Mouse (Mus musculus) lung, postnatal 0 days (tissue): ENCODE data around the gene Rbm28. TPM values are rescaled to one million over a fixed set of nuclear protein-coding genes. Genes with fewer than 3 reads are reported as not detected.

Experiments
- ATAC-seq: fragments of 200-750 bp; cut with Nextera tagmentation; 2 replicates; pipeline ENCODE4 v1.8.0; 2017; ENCODE audit warnings: moderate library complexity
- DNase-seq: peaks from one replicate; pipeline ENCODE4 v3.0.0-alpha.2; 2016; ENCODE audit warnings: low spot score
- H3K27ac ChIP-seq: fragments of 300-500 bp; sonication (generic); 2 replicates; pipeline ENCODE4 v1.5.1; 2014; ENCODE audit warnings: antibody characterized with exemption, mild to moderate bottlenecking, low read length, mixed read lengths
- H3K27me3 ChIP-seq: fragments of 300-500 bp; sonication (generic); replicated peaks from 2 replicates; pipeline ENCODE4 v1.6.1; 2014; ENCODE audit warnings: low read length, mixed read lengths; ENCODE audit not compliant: insufficient read depth
- H3K36me3 ChIP-seq: fragments of 300-500 bp; sonication (generic); 2 replicates; pipeline ENCODE4 v1.6.1; 2014; ENCODE audit warnings: low read length, mixed read lengths; ENCODE audit not compliant: insufficient read depth
- H3K4me1 ChIP-seq: fragments of 300-500 bp; sonication (generic); 2 replicates; pipeline ENCODE4 v1.6.1; 2014; ENCODE audit warnings: antibody characterized with exemption, low read depth, low read length, mixed read lengths; ENCODE audit not compliant: insufficient read depth
- H3K4me2 ChIP-seq: fragments of 300-500 bp; sonication (generic); replicated peaks from 2 replicates; pipeline ENCODE4 v1.6.1; 2014; ENCODE audit warnings: low read depth, mild to moderate bottlenecking, low read length, moderate library complexity, mixed read lengths
- H3K4me3 ChIP-seq: fragments of 300-500 bp; sonication (generic); 2 replicates; pipeline ENCODE4 v1.5.1; 2014; ENCODE audit warnings: low read depth, low read length
- H3K9ac ChIP-seq: fragments of 300-500 bp; sonication (generic); replicated peaks from 2 replicates; pipeline ENCODE4 v1.6.1; 2014; ENCODE audit warnings: low read depth, mild to moderate bottlenecking
- H3K9me3 ChIP-seq: fragments of 300-500 bp; sonication (generic); 2 replicates; pipeline ENCODE4 v1.6.1; 2016; ENCODE audit warnings: low read length, mixed read lengths
- CTCF ChIP-seq: IDR thresholded peaks from 2 replicates; pipeline ENCODE4 v1.5.1; 2016; ENCODE audit warnings: antibody characterized with exemption, mild to moderate bottlenecking
- EP300 ChIP-seq: IDR thresholded peaks from 2 replicates; pipeline ENCODE4 v1.6.1; 2016; ENCODE audit warnings: antibody characterized with exemption, mild to moderate bottlenecking, control low read depth
- WGBS: fragments of 180-500 bp; shearing (Covaris S2); extraction: QIAGEN DNeasy Blood & Tissue Kit; methylation state at CpG from one replicate; pipeline ENCODE4 v1.1.7; 2014; 5-methylcytosine and 5-hydroxymethylcytosine counted together
- microRNA-seq: library from miRNA; unstranded; fragments of <30 nt; microRNA quantifications from one replicate; pipeline ENCODE4, GENCODE M21; 2016
- polyA plus RNA-seq: library from polyadenylated mRNA; unstranded; fragments of >200 nt; fragmentation: Nextera tagmentation; extraction: Ambion mirVana; gene quantifications from 2 replicates; pipeline ENCODE4 v1.2.1, GENCODE M21; 2015

Rbm28 gene
- polyA plus RNA-seq, 1 experiment from 2014 or later: 19.1 TPM

DNA sequence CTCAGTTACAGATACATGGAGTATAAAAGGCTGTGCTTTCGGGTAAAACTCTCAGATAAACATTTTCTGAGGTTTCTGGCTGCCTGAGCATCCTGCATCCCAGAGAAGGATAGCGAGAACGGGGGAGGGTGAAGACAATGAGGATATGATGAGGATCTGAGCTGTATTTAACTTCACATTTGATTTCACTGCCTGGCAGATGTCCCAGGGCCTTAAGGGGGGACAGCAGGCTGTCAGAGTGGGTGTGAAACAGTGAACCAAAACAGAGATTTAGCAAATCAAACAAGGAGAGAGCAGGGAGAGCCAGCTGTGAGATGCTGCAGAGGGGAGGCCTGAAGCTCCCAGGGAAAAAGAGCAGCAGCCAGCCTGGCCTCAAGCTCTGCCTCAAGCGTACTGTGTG is 85.5 kb downstream of the Rbm28 start:
- Histone ChIP-seq H3K4me1 (no peaks in the 10 kb centered on the region), H3K9me3 (no peaks in the 10 kb centered on the region), H3K4me3 (no peak overlapping the region), H3K27ac (no peak overlapping the region), H3K4me2 (no peak overlapping the region), H3K27me3 (no peaks in the 10 kb centered on the region), H3K9ac (no peak overlapping the region), H3K36me3 (no peaks in the 10 kb centered on the region)
- no peak for ATAC-seq
- no peak for TF ChIP-seq CTCF
- no peak for TF ChIP-seq EP300
- WGBS: 40% methylated on average over 4 of the region's 4 CpGs
- DNase-seq: no peak

DNA sequence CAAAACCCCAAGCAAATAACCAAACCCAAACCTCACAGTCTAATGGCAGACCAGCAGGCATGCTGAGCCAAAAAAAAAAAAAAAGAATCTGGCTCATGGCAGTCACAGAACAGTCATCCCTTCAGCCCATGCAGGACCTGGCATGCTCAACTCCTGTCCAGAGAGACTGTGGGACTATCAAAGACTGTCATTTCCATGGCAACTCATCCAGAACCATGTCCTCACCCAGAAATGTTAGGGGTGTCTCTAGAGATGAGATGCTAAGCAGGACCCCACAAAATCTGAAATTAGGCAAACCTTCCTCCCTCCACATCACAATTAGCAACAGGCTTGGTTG is 90.7 kb downstream of the Rbm28 start:
- Histone ChIP-seq H3K36me3 (no peaks in the 10 kb centered on the region), H3K4me1 (no peaks in the 10 kb centered on the region), H3K4me2 (no peak overlapping the region), H3K4me3 (no peak overlapping the region), H3K9me3 (no peaks in the 10 kb centered on the region), H3K27me3 (no peaks in the 10 kb centered on the region), H3K9ac (no peak overlapping the region), H3K27ac (no peak overlapping the region)
- no peak for TF ChIP-seq CTCF
- no peak for TF ChIP-seq EP300
- ATAC-seq: no peak
- no peak for DNase-seq

Small RNA genes lying within 50 kb of the gene (microRNA-seq; reads per million reads assigned to microRNA genes)
- not detected for gene Gm24303

Other genes starting within 250 kb of the Rbm28 start
- gene Lep, start 104.8 kb downstream of the Rbm28 start, polyA plus RNA-seq: not detected in 2 replicates
- gene Prrt4, start 14.6 kb upstream of the Rbm28 start, polyA plus RNA-seq: 2.0 and 2.5 TPM in 2 replicates
- gene Impdh1, start 51.4 kb upstream of the Rbm28 start, polyA plus RNA-seq: 93.8 and 106 TPM in 2 replicates
- gene Hilpda, start 107.5 kb upstream of the Rbm28 start, polyA plus RNA-seq: 126 and 150 TPM in 2 replicates
- gene Fam71f2, start 114.6 kb upstream of the Rbm28 start, polyA plus RNA-seq: 0.79 and 1.2 TPM in 2 replicates
- not detected in 2 replicates for gene Fam71f1, start 154.1 kb upstream of the Rbm28 start, polyA plus RNA-seq
- 232 and 238 TPM in 2 replicates for gene Calu, start 183.1 kb upstream of the Rbm28 start, polyA plus RNA-seq
- gene Opn1sw, start 223.5 kb upstream of the Rbm28 start, polyA plus RNA-seq: 0.30 and 0.56 TPM in 2 replicates
- 3.0 and 4.6 TPM in 2 replicates for gene Ccdc136, start 231.3 kb upstream of the Rbm28 start, polyA plus RNA-seq